Mouse (Mus musculus): ENCODE measurements around the gene Podn.

The Podn gene

GRCm38 (mm10) chr4:108045136-108046107 lies 50.8 kb downstream of the Podn start:
- no peak for DNase-seq (ENCODE audit: low spot score in 2 of 2)

DNA sequence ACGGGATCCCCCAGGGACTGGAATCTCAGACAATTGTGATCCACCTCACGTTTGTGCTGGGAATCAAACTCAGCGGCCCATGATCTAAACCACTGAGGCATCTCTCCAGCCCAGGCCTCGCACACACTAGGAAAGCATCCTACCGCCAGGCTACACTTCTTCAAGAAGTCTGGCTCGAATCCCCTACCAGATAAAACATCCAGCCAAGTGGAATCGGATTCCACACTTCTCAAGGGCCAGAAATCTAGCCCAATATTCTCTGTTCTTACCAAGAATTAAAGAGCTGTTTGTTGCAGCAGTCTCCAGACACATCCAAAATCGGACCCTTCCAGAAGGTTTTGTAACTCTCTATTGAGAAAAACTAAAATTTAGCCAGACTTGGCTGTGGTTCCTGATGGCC lies 59.2 kb downstream of the Podn start:
- DNase-seq (ENCODE audit: low spot score in 2 of 2) = no peak

DNA sequence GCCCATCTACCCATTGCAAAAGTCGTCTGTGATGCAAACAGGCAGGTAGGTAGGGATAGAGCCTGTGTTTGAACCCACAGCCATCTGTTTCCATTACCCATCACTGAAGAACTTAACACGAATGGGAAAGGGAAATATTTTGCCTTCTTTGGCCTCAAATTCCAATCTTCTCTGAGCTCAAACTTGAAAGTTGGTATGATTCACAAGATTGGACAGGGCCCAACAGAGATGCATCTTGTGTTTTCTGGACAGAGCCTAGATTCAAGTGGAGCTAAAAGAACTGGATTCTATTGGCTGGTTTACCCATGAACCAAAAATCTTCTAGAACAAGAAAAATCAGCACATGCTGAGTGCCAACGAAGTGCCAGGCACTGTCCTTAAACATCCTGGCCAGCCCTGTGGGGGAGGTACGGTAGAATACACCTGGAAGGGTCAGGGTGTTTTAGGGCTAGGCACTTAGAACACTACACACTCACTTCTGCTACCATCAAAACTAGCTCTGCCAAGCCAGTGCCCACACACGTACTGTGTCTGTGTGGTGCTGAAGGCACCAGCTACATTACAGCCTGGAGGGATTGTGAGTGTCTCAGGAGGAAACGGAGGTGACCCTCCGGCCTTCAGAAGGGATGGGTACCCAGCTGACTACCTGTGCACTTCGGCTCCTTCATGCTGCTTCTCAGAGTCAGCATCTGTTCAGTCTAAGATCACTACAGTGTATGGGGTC lies 63.0 kb downstream of the Podn start:
- no peak for DNase-seq (ENCODE audit: low spot score in 2 of 2)

- DNase-seq (ENCODE audit: low spot score in 2 of 2) = no peak
These were observed 63.8 kb downstream of the Podn start for GRCm38 (mm10) chr4:108032352-108032849.

GRCm38 (mm10) chr4:108031502-108032351 lies 64.5 kb downstream of the Podn start:
- no peak for DNase-seq (ENCODE audit: low spot score in 2 of 2)

DNA sequence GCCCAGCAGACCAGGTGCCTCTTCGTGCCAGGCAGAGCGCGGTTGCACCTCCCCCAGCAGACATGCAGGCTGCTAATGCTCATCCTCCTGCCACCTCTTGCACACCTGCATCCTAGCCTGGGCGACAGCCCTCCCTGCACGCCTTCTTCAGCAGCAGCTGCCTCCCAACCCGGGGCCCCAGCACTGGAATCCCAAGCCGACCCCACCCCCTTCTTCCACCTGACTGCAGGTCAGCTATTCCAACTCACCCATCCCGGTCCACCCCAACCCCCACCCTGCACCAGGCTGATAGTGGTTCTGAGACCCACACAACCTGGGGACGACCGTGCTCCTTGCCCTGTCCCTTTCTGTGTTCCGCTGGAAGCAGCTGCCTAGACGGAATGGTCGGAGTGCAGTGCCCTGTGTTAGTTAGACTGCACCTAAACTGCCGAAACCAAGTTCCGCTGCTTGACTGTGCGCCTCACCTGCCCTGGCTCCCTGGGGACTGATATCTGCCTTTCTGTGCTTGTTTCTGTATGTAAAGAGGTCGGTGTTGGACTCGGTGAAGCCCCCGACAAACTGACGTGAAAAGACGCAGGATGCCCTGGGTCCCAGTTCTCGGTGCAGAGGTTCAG lies 65.2 kb downstream of the Podn start:
- DNase-seq (ENCODE audit: low spot score in 2 of 2) = no peak

DNA sequence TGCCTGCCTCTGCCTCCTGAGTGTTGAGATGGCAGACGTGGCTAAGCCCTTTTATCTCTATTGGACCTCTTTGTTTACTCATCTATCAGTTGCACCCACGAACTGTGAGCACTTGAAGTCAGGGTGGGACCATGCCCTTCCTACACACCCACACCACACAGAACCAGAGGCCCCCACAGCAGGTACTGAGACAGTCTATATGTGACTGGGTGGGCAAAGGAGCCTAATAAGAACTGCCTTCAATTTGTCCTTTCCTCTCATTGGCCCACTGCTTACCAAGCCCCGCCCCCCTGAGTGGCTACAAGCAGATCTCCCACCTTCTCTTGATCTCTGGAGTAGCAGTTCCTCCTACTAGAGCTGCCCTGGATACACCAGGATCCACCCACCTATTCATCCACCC lies 70.1 kb downstream of the Podn start:
- no peak for DNase-seq (ENCODE audit: low spot score in 2 of 2)

DNA sequence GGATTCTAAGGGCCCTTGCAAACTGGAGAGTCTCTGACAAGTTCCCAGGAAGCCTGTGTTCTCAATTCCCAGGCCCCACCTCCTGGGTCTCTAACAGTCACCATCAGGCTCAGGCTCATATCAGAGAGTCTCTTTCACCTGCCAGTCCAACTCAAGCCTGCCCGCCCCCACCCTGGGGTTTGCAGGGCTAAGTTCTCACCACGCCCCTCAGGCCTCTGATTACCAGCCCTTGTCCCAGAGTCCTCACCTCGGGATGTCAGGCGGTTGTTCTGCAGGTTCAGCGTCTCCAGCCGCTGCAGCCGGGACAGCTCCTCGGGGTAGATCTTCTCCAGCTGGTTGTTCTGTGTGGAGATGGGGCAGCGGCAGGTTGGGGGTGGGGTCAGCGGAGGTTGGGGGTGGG lies 71.0 kb downstream of the Podn start:
- no peak for DNase-seq (ENCODE audit: low spot score in 2 of 2)

DNA sequence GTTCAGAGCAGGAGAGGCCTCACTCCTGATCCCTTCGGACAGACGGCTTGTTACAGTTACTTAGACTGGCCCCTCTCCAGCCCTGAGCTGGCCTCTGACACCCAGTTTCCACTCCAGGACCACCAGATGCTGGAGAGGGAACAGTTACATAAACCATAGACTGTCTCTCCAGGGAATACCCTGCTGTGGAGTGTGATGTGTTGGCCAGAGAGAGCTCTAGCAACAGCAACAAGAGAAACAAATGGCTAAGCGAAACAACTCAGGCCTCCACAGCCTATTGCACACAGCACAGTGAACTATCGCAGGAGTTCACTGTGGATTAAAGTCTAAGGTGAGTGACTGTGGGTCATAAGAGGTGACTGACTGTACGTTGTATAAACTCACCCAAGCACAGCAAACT lies 71.6 kb downstream of the Podn start:
- no peak for DNase-seq (ENCODE audit: low spot score in 2 of 2)

- no peak for DNase-seq (ENCODE audit: low spot score in 2 of 2)
These were observed 73.1 kb downstream of the Podn start for GRCm38 (mm10) chr4:108023186-108023585.

DNA sequence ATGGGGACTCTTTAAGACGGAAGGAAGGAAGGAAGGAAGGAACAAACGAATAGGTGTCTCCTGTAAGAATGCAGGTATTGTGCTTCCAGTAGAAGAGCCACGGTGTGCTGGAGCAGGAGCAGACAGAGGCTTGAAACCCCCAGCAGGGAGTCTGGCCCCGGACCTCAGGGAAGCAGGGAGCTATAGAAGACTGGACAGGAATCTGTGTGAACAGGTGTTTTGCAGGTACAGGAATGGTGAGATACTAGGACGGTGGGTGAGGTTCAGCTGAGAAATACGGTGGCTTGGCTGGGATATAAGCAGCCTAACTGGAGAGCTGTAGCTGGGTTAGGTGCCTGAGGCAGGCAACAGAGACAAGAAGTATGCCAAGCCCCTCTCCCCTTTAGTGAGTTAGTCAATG lies 76.1 kb downstream of the Podn start:
- DNase-seq (ENCODE audit: low spot score in 2 of 2) = no peak

DNA sequence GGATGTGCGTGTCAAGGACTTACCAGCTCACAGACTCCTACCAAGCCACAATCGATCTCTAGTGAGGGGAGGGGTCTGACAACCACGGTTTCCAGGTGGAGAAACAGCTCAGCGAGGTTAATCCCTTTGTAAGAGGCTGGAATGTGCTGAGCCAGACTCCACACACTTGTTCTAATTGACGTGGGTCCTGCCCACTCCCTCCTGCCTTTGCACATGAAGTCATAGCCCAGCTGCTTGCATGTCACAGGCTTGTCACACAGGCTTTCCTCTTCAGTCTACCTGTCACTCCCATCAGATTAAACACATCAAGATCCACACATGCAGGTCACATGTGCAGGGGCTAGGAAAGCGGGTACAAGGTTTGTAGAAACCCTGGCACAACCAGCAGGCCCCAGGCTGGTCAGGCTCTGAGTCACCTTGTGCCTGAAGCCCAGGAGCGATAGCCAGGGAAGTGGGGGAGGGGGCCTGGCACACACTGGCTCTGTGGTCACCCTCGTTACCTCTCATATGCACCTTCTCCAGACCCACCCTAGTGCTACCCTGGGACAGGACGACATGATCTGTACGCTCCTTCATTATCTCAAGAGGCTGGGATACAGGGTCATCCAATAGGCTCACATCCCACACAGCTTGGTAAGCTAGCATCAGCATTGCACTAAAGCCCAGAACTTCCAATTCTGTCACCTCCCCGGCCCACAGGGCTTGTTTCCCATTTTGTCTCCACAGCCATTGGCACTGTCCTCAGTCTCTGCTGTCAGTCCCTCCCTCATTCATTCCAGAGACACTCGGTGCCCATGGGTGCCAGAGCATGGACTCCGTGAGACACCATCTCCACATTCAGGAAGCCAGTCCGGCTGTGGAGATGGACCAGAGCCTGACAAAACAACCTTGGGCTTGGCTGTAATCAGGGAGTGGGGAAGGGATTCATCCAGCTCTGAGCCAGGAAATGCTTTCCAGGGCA lies 77.0 kb downstream of the Podn start:
- DNase-seq (ENCODE audit: low spot score in 2 of 2) = no peak

- no peak for DNase-seq (ENCODE audit: low spot score in 2 of 2)
These were observed 77.9 kb downstream of the Podn start for GRCm38 (mm10) chr4:108018241-108018923.

GRCm38 (mm10) chr4:108017839-108018238 lies 78.4 kb downstream of the Podn start:
- DNase-seq (ENCODE audit: low spot score in 2 of 2) = no peak

- DNase-seq (ENCODE audit: low spot score in 2 of 2) = no peak
These were observed 79.9 kb downstream of the Podn start for GRCm38 (mm10) chr4:108016321-108016720.

DNA sequence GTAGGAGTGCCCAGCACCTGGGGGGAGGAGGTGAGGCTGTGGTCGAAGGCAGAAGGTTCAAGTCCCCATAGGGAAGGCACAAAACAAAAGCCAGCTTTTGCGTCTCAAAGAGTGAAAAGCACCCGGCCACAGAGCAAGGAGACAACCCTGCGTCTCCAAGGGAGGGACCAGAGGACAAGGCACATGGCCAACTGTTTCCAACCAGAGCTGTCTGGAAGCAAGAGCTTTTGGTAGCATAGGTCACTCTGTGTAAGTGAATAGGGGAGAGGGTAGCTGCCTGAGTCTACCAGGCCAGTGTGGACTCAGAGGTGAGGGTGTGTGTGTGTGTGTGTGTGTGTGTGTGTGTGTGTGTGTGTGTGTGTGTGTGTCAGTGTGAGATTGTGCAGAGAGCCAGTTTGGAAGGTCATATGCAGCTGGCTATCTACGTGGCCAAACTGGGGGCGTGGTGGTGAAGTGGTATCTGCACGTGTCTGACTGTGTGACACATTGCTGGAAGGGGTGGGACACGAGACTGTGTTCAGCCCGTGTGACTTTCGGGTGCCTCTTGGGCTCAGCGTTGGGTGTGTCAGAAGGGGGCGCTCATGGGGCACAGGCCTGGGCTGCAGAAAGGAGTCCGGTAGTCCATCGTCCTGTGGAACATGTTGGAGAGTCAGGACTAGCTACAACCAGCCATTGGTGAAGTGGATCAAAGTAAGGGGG lies 81.0 kb downstream of the Podn start:
- no peak for DNase-seq (ENCODE audit: low spot score in 2 of 2)

DNA sequence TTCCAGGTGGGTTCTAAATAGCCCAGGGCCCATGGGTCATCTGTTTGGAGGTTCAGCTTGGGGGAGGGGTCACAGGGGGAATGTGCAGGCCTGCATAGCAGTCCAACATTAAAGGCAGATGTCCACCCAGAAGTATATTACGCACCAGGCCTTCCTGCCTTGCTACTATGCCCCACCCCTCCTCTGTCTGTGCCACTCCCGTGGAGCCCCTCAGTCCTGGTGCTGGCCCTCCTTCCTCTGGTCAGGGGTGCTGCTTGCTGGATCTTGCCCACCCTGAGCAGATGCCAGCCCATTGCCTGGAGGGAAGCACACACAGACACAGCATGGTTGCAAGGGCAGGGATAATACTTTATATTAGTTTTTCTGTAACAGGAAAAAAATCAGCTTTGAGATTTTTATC lies 81.8 kb downstream of the Podn start:
- no peak for DNase-seq (ENCODE audit: low spot score in 2 of 2)

- no peak for DNase-seq (ENCODE audit: low spot score in 2 of 2)
These were observed 87.7 kb downstream of the Podn start for GRCm38 (mm10) chr4:108008541-108008940.

- DNase-seq (ENCODE audit: low spot score in 2 of 2) = no peak
These were observed 88.6 kb downstream of the Podn start for GRCm38 (mm10) chr4:108007532-108008103.
